Mouse (Mus musculus) C2C12 (cell line): ENCODE results near the gene Sorl1.

Experiments
- CEBPB ChIP-seq: IDR thresholded peaks from one replicate; pipeline ENCODE4 v1.6.1; 2011; ENCODE audit warnings: low read depth, mild to moderate bottlenecking, control low read depth, moderate library complexity
- CTCF ChIP-seq: IDR thresholded peaks from one replicate; pipeline ENCODE4 v1.5.1; 2011; ENCODE audit not compliant: control insufficient read depth, insufficient read depth, insufficient read length
- FOSL1 ChIP-seq: IDR thresholded peaks from one replicate; pipeline ENCODE4 v1.8.0; 2011; ENCODE audit warnings: mild to moderate bottlenecking, low read length; ENCODE audit not compliant: poor library complexity, insufficient read depth, severe bottlenecking
- MAX ChIP-seq: IDR thresholded peaks from one replicate; pipeline ENCODE4 v1.6.1; 2011; ENCODE audit warnings: mild to moderate bottlenecking, control low read depth
- MYOD1 ChIP-seq: IDR thresholded peaks from one replicate; pipeline ENCODE4 v1.6.1; 2011; ENCODE audit warnings: low read depth; ENCODE audit not compliant: control insufficient read depth, insufficient read length
- MYOG ChIP-seq: IDR thresholded peaks from one replicate; pipeline ENCODE4 v1.6.1; 2011; ENCODE audit not compliant: control insufficient read depth, insufficient read length; ENCODE audit errors: extremely low read depth
- USF1 ChIP-seq: IDR thresholded peaks from one replicate; pipeline ENCODE4 v1.6.1; 2011; ENCODE audit warnings: low read depth, mild to moderate bottlenecking, control low read depth, moderate library complexity

DNA sequence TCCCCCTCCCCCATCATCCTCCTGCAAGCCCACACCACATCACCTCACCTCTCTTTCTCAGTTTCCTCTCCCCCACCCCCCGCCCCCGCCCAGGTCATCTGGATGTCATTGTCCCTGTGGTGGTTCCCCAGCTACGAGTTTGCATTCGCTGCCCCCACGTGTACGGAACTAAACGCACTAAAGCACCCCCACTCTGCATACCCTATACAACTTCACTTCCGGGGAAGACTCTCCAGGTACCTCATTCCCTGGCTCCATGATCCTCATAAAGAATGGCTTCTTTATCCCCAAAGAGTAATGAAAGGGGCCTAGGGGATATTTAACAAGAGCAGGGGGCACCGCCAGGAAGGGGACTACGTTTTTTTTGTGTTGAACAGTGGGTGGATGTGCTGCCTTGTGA is 188.1 kb downstream of the Sorl1 start:
- no peak for TF ChIP-seq MYOG
- TF ChIP-seq CTCF: no peak
- TF ChIP-seq CEBPB: no peak
- TF ChIP-seq USF1: no peak
- TF ChIP-seq MYOD1: no peak
- no peak for TF ChIP-seq MAX
- TF ChIP-seq FOSL1: no peak
